Mouse (Mus musculus): ENCODE measurements around the gene Slc25a13.

GRCm38 (mm10) chr6:6236788-6237298 lies 19.9 kb upstream of the Slc25a13 start:
- TF ChIP-seq CTCF (IDR thresholded peaks at IDR 0.05), result no peak
- no peak for TF ChIP-seq POLR2A (IDR thresholded peaks at IDR 0.05; ENCODE audit: insufficient read depth, low read depth, low read length)

Measured in heart, adult 2 months (tissue).